8 mouse cellular contexts compared by ENCODE assay signal in genomic region chr8:80895397-80895796, GRCm38 (mm10). TPM values are rescaled to one million over a fixed set of nuclear protein-coding genes. Genes with fewer than 3 reads are reported as not detected.
DNase-seq lines count a peak whose midpoint lies in the region; ATAC-seq lines count a peak whose summit lies in the region.

No protein-coding gene starts in this region.

- H3K36me3 ChIP-seq in forebrain, embryonic 14.5 days (ENCODE audit: control insufficient read depth, insufficient read depth, low read length), result no peaks in the 10 kb centered on the region
- H3K36me3 ChIP-seq in forebrain, embryonic 16.5 days (ENCODE audit: control insufficient read depth, insufficient read depth), result no peaks in the 10 kb centered on the region
- no peaks in the 10 kb centered on the region for H3K36me3 ChIP-seq in embryonic facial prominence, embryonic 10.5 days (replicated peaks)
- no peaks in the 10 kb centered on the region for H3K36me3 ChIP-seq in hindbrain, embryonic 14.5 days (replicated peaks; ENCODE audit: control insufficient read depth, insufficient read depth)

- H3K4me3 ChIP-seq in forebrain, embryonic 14.5 days (ENCODE audit: low read depth, low read length), result no peak overlapping the region
- H3K4me3 ChIP-seq in forebrain, embryonic 16.5 days (replicated peaks; ENCODE audit: low read length), result no peak overlapping the region
- H3K4me3 ChIP-seq in embryonic facial prominence, embryonic 10.5 days, result peak overlapping the region; percentile 34; the same call in 1 of the 2 replicates
- H3K4me3 ChIP-seq in hindbrain, embryonic 14.5 days (replicated peaks; ENCODE audit: low read length), result no peak overlapping the region

- no peaks in the 10 kb centered on the region for H3K9me3 ChIP-seq in forebrain, embryonic 14.5 days (replicated peaks; ENCODE audit: control insufficient read depth, low read length)
- H3K9me3 ChIP-seq in forebrain, embryonic 16.5 days (ENCODE audit: control insufficient read depth, low read length), result no peaks in the 10 kb centered on the region
- no peaks in the 10 kb centered on the region for H3K9me3 ChIP-seq in embryonic facial prominence, embryonic 10.5 days
- no peaks in the 10 kb centered on the region for H3K9me3 ChIP-seq in hindbrain, embryonic 14.5 days (ENCODE audit: control insufficient read depth, low read length)

- no peak overlapping the region for H3K9ac ChIP-seq in forebrain, embryonic 14.5 days (ENCODE audit: low read length)
- H3K9ac ChIP-seq in forebrain, embryonic 16.5 days (replicated peaks; ENCODE audit: low read depth, low read length), result no peak overlapping the region
- H3K9ac ChIP-seq in hindbrain, embryonic 14.5 days, result no peak overlapping the region

- H3K27me3 ChIP-seq in forebrain, embryonic 14.5 days (replicated peaks; ENCODE audit: control insufficient read depth, insufficient read depth, low read length), result no peaks in the 10 kb centered on the region
- H3K27me3 ChIP-seq in forebrain, embryonic 16.5 days (replicated peaks; ENCODE audit: control insufficient read depth, insufficient read depth, low read length), result no peaks in the 10 kb centered on the region
- no peaks in the 10 kb centered on the region for H3K27me3 ChIP-seq in embryonic facial prominence, embryonic 10.5 days (replicated peaks; ENCODE audit: low read depth, poor library complexity, severe bottlenecking)
- no peaks in the 10 kb centered on the region for H3K27me3 ChIP-seq in hindbrain, embryonic 14.5 days (ENCODE audit: control insufficient read depth, insufficient read depth, low read length)

- no peak overlapping the region for H3K27ac ChIP-seq in forebrain, embryonic 14.5 days (ENCODE audit: low read depth, low read length)
- H3K27ac ChIP-seq in forebrain, embryonic 16.5 days (ENCODE audit: low read length), result no peak overlapping the region
- peak overlapping the region; percentile 70 for H3K27ac ChIP-seq in embryonic facial prominence, embryonic 10.5 days (replicated peaks)
- H3K27ac ChIP-seq in hindbrain, embryonic 14.5 days, result no peak overlapping the region

- DNase-seq in forebrain, embryonic 14.5 days (ENCODE audit: low spot score), result peak; percentile 44
- DNase-seq in embryonic facial prominence, embryonic 10.5 days (ENCODE audit: low spot score), result peak; percentile 50
- no peak for DNase-seq in hindbrain, embryonic 14.5 days (ENCODE audit: low spot score)
- DNase-seq in lung, postnatal 25 days (ENCODE audit: low spot score), result peak; percentile 32
- DNase-seq in urinary bladder, adult 18-20 months (ENCODE audit: low spot score in 2 of 2), result no peak
- DNase-seq in spleen, postnatal 36 days (ENCODE audit: low spot score in 2 of 2), result no peak

- no peak for ATAC-seq in forebrain, embryonic 14.5 days
- ATAC-seq in forebrain, embryonic 16.5 days, result no peak
- ATAC-seq in hindbrain, embryonic 14.5 days (ENCODE audit: low FRiP score), result no peak
- no peak for ATAC-seq in megakaryocyte, adult 5-6 weeks (ENCODE audit: poor library complexity, severe bottlenecking)

- no peak overlapping the region for H3K4me2 ChIP-seq in forebrain, embryonic 14.5 days (ENCODE audit: low read length)
- H3K4me2 ChIP-seq in forebrain, embryonic 16.5 days (ENCODE audit: low read length), result no peak overlapping the region
- H3K4me2 ChIP-seq in hindbrain, embryonic 14.5 days (replicated peaks), result 0 out of 2 replicates have a peak overlapping the region, but pooled peaks have one; percentile 5

- H3K4me1 ChIP-seq in forebrain, embryonic 14.5 days (ENCODE audit: control insufficient read depth, insufficient read depth, low read length), result no peaks in the 10 kb centered on the region
- H3K4me1 ChIP-seq in forebrain, embryonic 16.5 days (replicated peaks; ENCODE audit: control insufficient read depth, insufficient read depth, low read length), result 0 out of 2 replicates have a peak, but pooled peaks cover 2% of the 10 kb centered on the region
- H3K4me1 ChIP-seq in embryonic facial prominence, embryonic 10.5 days, result peaks cover 24% of the 10 kb centered on the region
- no peaks in the 10 kb centered on the region for H3K4me1 ChIP-seq in hindbrain, embryonic 14.5 days (replicated peaks; ENCODE audit: control insufficient read depth, insufficient read depth, low read length)

- WGBS in forebrain, embryonic 14.5 days, result 35% methylated on average over 6 of the region's 6 CpGs
- 27% methylated on average over 6 of the region's 6 CpGs for WGBS in forebrain, embryonic 16.5 days
- WGBS in embryonic facial prominence, embryonic 10.5 days, result 20% methylated on average over 6 of the region's 6 CpGs
- 34% methylated on average over 6 of the region's 6 CpGs for WGBS in hindbrain, embryonic 14.5 days

RNA-seq across cellular contexts. Expression of gene Gab1, which starts 15.1 kb away (rescaled TPM):
- 15.4 and 15.8 TPM in 2 replicates for polyA plus RNA-seq in forebrain, embryonic 14.5 days (2014; fragmentation: Nextera tagmentation; extraction: Ambion mirVana)
- polyA plus RNA-seq in forebrain, embryonic 16.5 days (2015; fragmentation: Nextera tagmentation; extraction: Ambion mirVana), result 10.6 and 11.8 TPM in 2 replicates
- 14.5 and 15.0 TPM in 2 replicates for polyA plus RNA-seq in embryonic facial prominence, embryonic 10.5 days (2016; fragmentation: Nextera tagmentation; extraction: Ambion mirVana)
- polyA plus RNA-seq in hindbrain, embryonic 14.5 days (2014; fragmentation: Nextera tagmentation; extraction: Ambion mirVana), result 16.3 and 16.6 TPM in 2 replicates
- total RNA-seq in megakaryocyte, adult 5-6 weeks (2015), result 3.7 and 7.6 TPM in 2 replicates
- total RNA-seq in megakaryocyte, adult 5-6 weeks (2017), result 1.4 and 1.7 TPM in 2 replicates

Comparison
In these comparisons a context has a peak if more than half of its experiments do, and no peak if none do; other contexts are left out.
1. DNase-seq: peak in forebrain, embryonic 14.5 days (single experiment), embryonic facial prominence, embryonic 10.5 days (single experiment) and lung, postnatal 25 days (single experiment); none in hindbrain, embryonic 14.5 days (single experiment), urinary bladder, adult 18-20 months (0 of 2) and spleen, postnatal 36 days (0 of 2).